Mouse (Mus musculus) lung, postnatal 25 days (tissue): ENCODE measurements around the gene Entpd1.

Experiments used
- DNase-seq: peaks from one replicate; pipeline ENCODE4 v3.0.0; 2022; ENCODE audit warnings: low spot score

Gene Entpd1

GRCm38 (mm10) chr19:40628950-40629349, 16.8 kb downstream of the Entpd1 start:
- no peak for DNase-seq

DNA sequence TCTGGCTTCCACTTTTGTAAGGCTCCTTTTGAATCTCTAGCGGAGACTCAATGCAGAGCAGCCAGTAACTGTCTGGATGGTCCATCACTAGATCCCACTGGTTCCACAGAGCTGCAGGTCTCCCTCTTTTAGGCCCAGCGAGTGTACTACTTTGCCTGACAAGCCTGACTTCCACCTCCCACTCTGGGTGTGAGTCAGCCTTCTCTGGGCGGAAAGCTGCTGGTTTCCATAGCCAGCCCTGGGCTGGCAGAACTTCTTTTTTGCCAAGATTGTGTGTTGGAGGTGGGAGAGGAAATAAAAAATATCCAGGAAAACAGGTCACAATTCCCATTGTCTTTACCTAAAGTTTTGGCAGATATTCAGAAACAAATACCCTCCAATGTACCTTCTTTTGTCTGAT, 17.9 kb downstream of the Entpd1 start:
- DNase-seq: no peak

- peak; percentile 53 for DNase-seq
These were observed 18.4 kb downstream of the Entpd1 start for GRCm38 (mm10) chr19:40630606-40631005.

DNA sequence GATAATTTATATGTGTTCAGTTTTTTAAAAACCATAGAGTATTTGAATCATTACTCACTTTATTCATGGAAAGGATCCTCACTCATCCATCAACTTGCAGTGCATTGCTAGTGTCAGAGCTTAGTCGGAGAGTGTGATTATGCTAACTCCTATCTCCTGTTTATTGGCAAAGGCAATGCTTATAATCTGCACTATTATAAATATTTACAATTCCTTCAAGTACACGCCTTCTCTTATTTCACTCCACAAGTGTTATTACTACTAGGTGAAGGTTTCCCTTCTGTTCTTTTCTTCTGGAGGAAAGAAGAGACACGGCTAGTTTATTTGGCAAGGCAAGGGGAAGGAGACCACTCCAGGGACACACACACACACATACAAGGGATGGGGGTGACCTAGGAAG, 20.0 kb downstream of the Entpd1 start:
- no peak for DNase-seq

DNA sequence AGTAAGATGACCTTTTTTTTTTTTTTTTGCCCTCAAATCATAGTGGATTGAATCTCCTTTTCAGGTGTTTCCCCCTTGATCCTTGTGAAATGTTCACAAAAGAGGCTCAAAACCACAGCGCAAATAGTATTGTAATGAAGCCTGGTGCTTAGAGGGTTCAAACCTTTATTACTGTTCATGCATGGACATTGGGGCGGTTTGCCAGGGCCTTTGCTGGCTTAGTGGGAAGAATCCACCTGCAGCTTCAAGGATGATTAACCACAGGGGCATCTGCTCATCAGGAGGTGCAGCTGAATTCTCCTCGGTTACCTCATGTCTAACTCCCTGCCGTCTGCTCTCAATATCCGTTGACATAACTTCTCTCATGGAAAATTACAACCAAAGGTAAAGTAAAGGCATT, 20.5 kb downstream of the Entpd1 start:
- no peak for DNase-seq

GRCm38 (mm10) chr19:40633144-40633543, 21.0 kb downstream of the Entpd1 start:
- DNase-seq: no peak

DNA sequence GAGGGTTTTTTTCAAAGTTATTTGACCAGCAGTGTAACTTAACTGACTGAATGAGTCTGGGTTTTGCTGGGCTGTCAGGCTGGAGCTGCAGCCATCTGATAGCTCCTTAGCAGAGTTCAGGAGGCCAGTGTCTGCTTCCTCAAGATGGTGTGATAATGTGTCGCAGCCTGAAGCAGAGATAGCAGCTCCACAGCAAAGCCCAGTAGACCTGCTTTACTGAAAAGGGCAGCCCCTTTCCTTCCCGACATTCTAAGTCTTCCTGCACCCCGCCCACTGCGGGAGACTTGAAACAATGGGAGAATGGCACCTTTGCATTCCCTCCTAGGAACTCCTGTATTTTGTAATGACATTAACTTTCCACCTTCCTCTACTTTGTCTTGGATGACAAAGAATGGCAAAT, 24.9 kb downstream of the Entpd1 start:
- peak; percentile 68 for DNase-seq

- peak; percentile 53 for DNase-seq
These were observed 25.4 kb downstream of the Entpd1 start for GRCm38 (mm10) chr19:40637601-40638000.

GRCm38 (mm10) chr19:40638582-40638981, 26.4 kb downstream of the Entpd1 start:
- DNase-seq: no peak

DNA sequence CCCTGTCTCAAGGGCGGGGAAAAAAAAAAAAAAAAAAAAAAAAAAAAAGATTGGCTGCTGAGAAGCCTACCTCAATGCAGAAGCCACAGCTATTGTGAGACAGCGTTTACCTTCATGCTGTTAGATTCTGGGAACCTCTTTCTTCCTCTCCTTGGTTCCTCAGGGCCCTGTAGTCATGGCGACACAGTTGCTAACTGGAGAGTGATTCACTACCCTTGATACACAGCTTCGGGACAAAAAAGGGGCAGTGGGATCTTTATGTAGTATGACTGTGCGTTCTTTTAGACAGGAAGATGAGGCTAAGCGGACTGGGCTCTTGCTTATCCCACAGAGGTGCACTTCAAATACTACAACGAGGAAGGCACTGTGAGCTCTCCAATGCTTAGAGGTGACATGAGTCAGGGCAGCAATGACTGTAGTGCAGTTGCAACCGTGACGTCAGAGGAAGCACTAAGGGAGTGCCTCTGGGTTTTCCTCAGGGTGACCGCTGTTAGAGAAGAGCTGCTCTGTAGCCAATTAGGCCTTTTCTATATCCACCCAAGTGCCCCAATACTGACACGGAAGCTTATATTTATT, 27.7 kb downstream of the Entpd1 start:
- DNase-seq: no peak

DNA sequence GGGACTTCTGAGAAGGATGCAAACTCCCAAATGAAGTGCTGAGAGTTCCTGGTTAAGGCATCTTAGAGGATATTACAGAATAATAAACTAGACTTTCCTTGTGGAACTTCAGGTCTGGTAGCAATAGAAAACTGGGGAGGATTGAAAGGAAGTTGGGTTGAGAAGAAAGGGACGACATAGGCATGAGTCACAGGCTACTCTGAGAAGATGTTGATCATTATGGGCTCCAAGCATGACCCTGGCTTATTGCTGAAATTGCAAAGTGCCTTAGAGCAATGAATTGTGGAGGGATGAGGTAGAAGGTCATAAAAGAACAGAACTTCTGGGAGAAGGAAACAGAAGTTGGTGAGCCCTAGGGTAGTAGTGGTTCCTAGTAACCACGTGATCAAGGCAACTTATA, 28.6 kb downstream of the Entpd1 start:
- DNase-seq: no peak

- peak; percentile 44 for DNase-seq
These were observed 31.7 kb downstream of the Entpd1 start for GRCm38 (mm10) chr19:40643846-40644245.

GRCm38 (mm10) chr19:40646379-40646778, 34.2 kb downstream of the Entpd1 start:
- DNase-seq: no peak

DNA sequence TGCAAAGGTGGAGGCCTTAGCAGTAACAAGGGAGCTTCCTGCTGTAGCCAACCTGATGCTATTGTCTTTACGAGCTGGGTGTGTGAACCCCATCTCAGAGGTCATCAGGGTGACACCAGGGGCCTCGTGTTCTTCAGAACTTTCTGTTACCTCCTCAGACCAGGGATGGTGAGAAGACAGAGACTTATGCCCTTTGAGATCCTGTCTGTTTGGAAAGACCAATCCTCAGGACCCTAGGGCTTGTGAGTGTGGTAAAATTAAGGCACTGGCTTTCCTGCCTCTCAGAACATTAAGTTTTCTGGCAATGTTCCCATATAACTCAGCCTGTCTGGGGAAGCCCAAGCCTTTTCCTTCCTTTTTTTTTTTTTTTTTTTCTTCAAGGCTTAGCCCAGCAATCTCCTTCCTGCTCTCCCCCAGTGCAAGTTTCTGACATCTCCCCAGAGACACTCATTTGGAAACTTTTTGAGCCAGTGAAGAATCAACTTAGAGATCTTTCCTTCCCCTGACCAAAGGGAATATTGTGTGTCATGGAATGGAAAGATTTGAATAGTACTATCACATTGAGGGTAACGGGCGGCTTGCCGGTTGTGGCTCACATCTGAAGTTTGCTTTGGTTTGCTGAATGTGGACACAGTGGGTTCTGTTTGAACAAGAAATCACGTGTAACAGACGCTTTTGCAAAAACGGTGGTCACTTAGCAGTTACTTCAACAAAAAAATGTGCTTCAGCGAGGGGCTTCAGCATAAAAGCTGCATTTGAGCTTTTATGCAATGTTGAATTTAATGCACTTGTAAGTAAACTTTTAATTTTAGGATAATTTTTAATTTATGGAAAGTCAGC, 35.4 kb downstream of the Entpd1 start:
- DNase-seq: peak; percentile 73

GRCm38 (mm10) chr19:40650090-40650489, 37.9 kb downstream of the Entpd1 start:
- peak; percentile 55 for DNase-seq

- no peak for DNase-seq
These were observed 44.0 kb downstream of the Entpd1 start for GRCm38 (mm10) chr19:40656207-40656606.

DNA sequence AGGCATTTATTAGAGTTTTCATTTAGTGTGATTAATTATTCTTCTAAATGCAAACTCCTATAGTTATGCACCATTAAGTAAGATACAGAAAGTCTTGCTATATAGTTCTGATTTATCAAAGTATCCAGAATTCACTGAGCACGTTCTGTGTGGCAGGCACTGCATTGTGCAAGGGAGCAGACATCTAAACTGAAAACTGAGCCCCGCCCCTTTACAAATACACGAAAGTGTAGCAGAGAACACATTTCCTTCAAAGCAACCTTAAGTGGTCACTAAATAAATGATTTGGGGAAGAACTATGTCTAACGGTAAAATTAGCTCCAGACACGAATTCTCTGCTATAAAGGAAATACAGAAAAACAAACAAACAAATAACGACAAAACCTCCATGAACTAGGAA, 46.1 kb downstream of the Entpd1 start:
- no peak for DNase-seq

- peak; percentile 84 for DNase-seq
These were observed 46.8 kb downstream of the Entpd1 start for GRCm38 (mm10) chr19:40658935-40659334.

GRCm38 (mm10) chr19:40659651-40660478, 47.7 kb downstream of the Entpd1 start:
- peak; percentile 60 for DNase-seq

DNA sequence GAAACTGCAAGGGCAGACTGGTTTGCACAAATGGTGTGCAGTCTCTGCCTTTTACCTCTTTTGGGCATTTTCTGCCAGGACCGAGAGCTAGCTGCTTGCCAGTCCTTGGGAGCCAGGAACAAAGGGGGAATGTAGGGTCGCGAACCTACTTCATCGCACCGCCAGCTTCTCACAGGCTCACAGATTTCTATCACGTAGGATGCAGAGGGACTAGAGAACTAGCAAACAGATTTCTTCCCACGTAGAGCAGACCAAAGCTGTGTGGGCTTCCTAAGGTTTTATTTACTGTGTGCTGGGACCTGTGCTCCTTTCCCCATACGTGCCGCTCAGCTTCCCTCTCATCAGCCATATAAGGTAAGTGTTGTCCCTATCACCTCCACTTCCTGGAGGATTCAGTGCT, 48.3 kb downstream of the Entpd1 start:
- DNase-seq: no peak

DNA sequence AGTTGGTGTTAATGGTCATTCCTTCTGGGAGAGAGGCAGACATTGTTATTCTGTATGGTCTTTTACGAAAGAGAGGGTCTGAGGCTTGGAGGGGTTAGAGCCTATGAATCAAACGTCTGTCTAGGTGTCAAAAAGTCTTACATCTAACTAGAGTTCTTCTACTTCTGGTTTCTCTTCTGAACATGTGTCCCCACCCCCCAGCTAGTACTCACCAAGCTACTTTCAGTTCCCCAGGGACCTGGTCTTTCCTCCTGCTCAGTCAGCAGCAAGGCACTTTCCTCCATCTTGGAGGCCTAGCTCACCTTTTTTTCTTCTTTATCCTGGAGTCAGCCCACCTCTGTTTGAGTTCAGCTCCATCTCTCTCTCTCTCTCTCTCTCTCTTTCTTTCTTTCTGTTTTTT, 48.9 kb downstream of the Entpd1 start:
- peak; percentile 76 for DNase-seq

DNA sequence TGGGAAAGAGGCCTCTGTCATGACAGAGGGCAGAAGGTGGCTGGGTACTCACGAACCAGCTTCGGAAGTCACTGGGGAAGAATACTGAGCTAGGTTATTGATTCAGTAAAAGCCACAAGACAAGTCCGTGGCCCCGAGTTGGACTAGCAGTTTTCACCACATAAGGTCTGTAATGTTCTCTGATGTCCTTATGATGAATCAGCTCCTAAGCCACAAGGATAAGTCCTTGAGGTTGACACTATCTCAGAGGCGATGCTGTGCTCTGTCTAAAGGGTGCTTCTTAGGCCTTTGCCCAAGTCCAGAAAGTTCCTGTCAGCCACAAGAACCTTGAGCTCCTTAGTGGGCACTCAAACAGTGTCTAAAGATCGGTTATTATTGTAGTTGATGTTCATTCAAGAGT, 49.7 kb downstream of the Entpd1 start:
- no peak for DNase-seq

DNA sequence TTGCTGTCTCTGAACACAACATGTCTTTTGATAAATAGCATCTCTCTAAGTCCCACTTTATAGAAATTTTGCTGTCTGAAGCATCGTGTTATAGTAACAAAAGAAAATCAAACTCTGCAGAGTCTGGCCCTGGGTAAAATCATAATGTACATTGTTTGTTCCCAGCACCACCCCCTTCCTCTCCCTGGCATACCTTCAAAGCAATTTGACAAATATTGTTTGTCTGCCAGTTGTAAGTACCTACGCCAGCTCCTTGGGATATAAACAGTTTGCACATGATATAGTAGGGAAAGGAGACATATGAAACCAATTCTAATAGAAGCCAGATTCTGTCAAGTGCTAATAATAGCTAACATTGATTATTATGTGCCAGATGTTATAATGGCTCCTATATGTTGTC, 50.6 kb downstream of the Entpd1 start:
- no peak for DNase-seq
